Mouse (Mus musculus) spleen, postnatal 36 days (tissue): ENCODE data around the gene Slco3a1.
"Not testable (repeated sequence)": the region's sequence is repeated elsewhere in the genome, so short reads cannot be mapped to it uniquely, and the experiment has no call there.

Experiments used
- DNase-seq, 2 experiments: peaks; one replicate each; pipeline ENCODE4 v3.0.0; 2022; ENCODE audit warnings: low spot score in 2 of 2, mixed read lengths in 1 of 2

The Slco3a1 gene

DNA sequence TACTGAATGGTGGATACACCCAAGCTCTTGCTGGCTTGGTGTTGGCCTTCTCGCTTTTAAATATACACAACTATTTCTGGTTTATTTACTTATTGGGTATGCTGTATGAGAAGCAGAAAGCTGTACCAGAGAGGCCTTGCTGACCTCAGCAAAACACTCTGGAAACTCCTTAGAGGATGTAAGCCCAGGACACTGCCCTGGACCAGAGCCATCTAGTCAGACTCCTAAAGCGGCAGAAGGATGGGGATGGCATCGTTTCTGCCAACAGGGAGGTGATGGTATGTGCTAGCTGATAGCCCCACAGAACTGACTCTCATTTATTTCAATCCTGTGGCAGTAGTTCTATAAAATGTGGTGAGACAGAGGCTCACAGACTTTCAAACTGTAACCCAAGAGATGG, 125.3 kb downstream of the Slco3a1 start:
- DNase-seq = no peak

DNA sequence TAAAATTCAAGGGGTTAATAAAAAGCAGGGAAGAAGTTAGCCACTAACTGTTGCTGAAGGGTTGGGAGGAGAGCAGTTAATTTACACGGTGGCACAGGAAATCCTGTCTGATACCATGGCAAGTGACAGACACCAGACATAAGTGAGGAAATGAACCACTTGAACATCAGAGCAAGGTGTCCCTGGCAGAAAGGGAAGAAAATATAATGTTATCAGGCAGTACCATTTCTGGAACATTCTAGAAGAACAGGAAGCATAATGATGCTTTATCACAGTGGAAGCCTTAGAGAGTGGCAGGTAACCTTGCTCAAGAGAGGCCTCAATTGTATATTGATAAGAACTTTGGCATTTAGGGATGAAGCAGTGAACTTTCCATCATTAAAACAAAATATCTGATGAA, 127.4 kb downstream of the Slco3a1 start:
- no peak for DNase-seq

DNA sequence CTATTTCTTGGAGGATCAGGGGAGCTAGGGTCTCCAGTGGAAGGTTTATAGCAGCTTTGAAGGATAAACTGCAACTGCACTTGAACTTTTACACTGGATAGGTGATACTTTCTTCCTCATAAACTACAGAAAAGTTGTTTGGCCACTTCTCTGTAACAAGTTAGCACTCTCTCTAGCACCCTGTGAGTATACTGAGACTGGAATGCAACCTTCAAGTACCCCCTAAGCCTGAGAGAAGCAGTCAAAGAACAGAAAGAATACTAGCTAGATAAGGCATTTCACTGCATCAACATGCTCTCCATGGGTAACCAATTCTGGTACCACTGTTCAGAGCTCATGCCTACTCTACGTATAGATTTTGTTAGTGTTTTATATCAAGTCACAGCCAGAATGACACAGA, 128.6 kb downstream of the Slco3a1 start:
- DNase-seq = no peak

DNA sequence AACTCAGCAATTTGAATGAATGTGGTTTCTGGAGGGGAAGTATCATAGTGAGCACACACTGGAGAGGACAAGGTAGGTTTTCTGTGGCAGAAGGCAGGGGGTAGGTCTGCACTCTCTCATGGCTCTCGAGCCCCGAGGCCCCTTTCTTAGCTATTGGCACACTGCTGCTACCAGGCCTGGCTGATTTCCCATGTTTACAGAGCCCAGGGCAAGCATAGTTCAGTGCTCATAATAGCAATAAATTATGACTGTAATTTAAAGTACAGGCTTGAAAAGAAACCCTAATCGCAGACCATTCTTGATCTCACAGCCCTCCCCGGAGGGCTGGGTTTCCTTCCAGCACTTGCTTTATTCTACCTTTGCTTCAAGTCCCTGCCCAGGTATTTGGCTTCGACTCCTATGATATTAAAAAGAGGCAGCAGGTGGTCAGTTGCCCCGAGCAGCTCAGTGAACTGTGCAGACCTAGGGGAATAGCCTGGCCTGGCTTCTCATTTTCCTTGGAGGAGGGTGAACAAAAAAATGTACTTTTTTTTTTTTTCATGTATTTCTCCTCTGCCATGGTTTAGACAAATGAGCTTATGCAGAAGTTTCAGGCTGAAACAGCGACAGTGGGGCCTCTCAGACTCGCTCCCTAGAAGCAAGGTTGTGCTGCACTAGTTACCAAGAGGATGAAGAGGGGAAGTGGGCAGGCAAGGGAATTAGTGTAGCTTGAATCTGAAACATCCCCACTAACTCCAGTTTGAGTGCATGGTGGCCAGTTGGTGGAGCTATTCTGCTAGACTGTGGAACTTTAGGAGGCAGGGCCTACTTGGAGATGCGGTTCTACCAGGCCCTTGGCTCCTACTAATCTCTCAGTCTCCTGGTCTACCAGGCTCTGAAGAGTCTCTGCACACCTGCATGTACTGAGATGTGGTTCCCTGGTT, 130.4 kb downstream of the Slco3a1 start:
- no peak for DNase-seq

DNA sequence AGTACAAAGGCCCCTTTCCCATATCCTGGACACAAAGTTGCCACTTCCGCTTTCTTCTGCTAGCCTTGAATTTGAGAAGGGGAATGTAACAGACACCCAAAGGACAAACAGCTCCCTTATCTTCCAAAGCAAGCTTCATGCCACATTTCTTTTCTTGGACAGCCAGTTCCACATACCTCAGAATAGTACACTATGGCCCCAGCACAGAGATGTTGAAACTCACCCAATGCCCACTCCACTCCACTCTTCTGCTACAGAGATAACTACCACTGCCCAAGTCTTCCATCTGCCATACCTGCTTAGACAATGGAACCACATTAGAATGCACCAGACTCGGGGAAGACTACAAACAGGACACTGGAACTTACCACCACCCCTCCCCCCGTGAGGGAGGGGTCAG, 131.3 kb downstream of the Slco3a1 start:
- DNase-seq = no peak

DNA sequence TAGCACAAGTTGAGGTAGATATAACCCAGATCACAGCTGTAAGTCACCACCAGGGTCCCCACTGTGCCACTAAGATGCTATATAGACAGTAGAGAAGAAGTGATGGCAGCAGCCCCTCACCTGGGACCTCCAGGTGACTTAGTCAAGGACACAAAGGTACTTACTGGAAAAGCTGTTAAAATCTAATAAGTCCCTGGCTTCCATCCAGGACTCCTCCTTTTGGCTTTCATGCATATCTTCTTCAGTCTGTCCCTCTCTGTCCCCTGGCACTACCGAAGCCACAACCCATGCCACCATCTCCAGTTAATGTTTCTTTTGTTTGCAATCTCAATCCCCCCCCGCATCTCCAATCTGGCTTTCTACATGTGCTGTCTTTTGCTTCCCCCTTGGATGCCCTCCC, 131.8 kb downstream of the Slco3a1 start:
- no peak for DNase-seq

DNA sequence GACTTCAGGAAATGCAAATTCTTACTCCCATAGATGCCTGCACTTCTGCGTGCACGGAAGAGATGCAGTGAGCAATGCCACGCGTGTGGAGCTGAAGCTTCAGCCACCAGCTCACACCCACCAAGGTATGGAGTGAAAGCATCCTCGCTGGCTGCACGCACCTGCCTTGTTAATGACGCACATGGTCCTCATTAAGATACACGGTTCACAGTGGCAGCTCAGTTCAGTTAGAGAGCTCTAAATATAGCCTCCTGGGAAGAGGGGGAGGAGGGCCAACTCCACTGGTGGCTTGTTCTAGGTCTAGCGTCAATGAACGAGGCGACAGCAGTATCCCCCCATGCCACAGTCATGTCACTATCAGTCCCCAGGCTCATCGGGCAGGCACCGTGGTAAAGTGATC, 132.6 kb downstream of the Slco3a1 start:
- DNase-seq = no peak

DNA sequence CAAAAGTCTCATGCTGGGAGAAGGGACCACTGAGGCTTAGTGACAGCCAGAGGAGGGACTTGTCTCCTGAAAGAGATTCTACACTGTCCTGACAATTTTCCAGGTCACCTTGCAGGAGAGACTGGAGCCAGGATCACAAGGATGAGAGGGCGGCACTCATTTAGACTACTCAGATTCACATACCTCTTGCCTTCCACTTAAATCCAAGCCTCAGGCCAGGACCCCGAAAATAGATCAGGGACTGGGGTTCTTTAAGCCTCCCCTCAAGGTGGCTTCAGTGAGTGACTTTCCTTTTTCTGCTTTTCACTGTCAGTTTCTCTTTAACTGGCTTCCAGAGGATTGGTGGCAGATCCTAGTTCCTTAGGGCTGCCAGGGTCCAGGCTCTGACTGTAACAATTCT, 133.0 kb downstream of the Slco3a1 start:
- no peak for DNase-seq

DNA sequence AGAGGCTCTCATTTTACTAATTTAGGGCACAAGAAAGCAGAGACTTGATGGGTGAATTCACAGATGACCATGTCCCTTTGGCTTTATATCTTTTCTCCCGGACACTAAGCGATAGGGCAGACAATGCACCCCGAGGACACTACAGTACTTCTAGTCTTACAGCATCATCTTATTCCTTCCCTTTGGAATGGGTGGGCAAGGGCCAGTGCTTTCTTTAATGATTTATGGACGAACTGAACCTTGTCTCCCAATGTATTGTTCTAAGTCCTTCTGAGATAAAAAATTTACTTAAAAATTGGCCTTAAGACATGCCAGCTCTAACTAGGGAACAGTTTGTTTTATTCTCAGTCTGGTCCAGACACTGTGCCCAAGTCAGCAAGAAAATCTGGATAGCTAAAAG, 134.9 kb downstream of the Slco3a1 start:
- no peak for DNase-seq

DNA sequence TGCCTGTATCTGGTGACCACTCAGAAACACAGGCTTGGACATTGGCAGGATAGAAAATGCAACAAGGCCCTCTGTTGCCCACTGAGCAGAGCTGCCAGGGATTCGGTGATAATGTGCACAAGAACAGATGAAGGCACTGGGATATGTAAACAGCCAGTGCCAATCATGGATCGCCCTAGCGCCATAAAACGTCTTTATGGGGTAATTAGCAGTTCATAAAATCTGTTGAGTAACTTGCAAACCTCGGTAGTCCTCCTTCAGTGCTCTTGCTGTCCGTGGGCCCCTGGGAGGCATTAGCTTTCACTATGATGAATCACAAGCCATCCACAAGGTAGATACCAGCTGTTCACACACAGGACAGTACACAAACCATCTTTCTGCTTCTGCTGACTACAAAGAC, 137.6 kb downstream of the Slco3a1 start:
- DNase-seq = no peak

DNA sequence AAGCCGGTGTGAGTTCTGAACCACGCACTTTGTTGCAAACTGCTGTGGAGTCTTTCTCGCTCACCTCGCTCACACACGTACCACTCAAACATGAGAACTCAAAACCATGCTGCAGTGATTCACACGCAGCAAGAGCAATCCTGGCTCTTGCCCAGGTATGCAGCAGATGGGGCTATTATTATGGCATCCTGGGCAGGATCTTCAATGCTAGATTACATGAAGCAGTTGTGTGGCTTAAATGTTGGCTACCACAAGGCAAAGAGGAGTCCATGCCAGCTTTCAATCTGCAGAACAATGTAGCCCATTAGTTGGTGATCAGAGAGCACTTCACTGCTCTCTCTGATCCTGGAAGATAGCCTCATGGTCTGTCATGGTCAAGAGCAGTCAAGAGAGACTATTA, 139.3 kb downstream of the Slco3a1 start:
- no peak for DNase-seq

DNA sequence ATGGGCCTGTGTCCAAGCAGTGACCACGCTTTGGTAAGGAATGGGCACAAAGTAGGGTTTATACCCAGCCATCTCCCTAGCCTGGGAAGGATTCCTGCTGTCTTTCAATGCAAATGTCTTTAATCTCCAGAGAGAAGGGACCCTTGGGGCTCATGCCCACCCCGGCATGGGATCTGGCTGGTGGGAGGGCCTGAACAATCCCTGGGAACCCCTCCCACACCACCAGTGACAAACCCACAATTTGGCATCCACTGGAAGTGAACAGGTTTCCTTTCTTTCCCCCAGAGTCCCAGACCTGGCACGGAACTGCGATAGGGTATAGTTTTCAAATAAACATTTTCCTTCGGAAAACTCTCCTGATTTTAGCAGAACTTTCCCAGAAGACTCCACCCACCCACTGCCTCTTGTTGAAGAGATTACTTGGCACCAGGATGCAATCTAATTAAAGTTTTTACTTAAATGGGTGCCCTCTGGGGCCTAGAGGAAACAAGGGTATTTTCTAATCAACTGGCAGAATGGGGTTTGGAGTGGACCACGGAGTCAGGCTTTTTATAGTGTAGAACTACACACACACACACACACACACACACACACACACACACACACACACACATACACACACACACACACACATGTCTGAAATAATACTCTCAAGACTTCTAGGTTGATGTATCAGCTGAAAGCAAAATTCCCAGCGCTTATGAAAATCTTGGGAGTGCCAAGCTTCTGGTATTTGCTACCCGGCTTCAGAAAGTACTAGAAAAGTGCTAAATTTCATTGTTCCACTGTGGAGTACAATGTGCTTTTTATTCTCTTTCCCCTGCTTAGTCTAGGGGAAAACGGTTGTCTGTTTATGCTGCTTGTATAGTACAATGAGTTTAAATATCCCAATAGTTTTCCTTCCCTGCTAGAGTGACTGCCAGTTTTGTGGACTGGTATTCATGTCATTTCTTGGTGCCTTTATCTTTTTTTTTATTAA, 140.6 kb downstream of the Slco3a1 start:
- DNase-seq = no peak

DNA sequence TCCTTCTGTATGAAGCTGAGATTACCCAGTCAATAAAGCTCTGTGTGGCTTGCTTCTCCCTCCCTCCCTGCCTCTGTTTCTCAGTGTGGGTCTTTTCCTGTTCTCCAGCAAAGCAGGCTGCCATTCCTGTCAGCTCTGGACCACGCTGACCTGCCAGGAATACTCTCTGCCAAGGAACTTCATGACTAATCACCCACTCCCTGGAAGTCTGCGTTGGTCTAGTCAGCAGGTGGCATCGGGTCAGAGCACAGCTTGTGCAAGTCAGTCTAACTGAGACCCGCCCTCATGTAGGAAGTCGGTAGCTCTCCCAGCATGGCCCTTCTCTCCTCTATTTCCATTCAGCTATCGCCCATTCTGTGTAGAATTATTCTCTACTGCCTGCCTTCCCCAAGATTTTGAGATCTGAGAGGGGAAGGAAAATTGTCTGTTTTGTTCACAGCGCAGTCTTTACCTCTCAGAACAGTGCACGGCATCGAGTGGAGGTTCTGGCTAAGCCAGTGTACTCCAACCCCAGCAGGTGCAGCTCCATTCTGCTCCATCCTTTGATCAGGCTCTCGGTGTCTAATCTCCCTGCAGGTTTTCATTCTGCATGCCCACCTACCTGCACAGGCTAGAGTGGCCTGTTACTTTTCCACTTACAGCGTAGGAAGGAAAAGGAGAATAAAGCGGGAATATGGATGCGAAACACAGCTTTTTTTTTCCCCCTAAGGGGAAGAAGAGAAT, 145.8 kb downstream of the Slco3a1 start:
- DNase-seq = no peak

DNA sequence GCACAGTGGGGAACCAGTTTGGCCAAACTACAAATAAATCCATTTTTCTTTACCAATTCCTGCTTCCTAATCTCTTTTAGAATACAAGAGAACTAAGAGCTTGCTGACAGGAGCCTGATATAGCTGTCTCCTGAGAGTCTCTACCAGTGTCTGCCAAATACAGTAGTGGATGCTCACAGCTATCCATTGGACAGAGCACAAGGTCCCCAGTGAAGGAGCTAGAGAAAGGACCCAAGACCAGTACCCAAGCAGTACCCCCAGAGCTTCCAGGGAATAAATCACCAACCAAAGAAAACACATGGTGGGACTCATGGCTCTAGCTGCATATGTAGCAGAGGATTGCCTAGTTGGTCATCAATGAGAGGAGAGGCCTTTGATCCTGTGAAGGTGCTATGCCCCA, 146.7 kb downstream of the Slco3a1 start:
- DNase-seq = not testable (repeated sequence)

DNA sequence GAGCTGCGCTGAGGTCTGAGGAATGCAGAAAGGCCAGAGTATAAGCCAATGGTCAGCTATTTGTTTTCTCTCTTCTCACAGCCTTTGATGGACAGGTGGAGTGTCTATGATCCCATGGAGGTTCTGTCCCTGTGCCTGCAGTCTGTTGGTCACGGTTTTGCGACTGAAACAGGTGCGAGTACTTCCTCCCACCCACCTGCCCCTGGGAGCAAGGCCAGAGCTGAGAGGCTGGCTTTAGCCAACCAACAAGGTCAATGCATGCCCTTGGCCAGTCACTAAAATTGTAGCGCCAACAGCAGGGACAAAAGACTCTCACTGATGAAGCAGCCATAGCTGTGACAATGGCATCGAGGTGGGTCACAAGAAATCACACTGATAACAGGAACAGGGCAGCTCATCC, 154.9 kb downstream of the Slco3a1 start:
- no peak for DNase-seq

DNA sequence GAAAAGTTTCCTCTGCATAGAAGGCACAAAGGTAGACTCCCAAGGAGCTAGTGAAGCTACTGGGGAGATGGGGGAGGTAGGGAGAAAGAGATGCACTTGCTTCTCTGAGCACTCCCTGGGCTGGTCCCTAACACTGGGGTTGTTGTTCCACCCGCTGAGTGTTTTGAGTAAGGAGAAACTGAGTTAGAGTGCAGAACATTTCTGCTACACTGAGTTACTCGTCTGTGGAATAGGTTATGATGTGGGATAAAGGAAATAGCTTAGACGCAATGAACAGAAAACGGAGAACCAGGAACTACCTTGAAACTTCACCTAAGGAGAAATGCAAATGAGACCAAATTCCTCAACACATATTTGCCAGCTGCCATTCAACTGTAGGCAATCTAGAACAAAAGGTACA, 155.4 kb downstream of the Slco3a1 start:
- DNase-seq = no peak

DNA sequence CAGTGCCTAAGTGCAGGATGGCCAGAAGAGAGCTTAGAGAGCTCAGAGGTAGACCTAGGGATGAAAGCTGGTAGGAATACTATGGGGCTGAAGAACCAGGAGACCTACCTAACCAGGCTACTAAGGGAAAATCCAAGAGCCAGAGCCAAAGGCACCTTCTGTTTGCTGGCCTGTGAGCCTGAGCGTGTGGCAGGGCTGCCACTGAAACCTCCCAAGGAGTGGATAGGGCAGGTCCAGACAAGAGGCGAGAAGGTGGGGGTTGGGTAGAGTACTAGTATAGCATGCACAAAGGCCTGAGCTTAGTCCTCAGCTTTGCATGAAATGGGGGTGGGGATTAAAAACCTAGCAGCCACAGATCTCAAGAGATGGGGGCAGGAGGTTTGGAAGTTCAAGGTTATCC, 156.3 kb downstream of the Slco3a1 start:
- DNase-seq = no peak

DNA sequence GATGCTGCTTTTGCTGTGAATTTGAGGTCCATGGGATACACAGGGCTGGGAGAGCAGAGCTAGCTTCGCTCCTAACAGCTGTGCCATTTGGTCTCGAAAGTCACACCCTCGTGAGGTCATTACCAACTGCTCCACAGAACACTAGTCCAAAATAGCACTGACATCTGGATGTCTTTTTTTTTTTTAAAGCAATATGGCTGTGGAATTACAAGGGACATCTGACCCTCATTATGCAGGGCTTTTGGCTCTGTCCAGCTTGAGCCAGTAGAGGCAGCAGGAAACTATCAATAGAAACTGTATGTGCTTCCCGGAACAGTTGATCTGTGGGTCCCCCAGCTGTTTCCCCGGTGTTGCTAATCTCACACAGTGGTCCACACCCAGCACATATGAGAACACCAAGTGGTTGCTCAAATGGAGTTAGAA, 163.1 kb downstream of the Slco3a1 start:
- no peak for DNase-seq

DNA sequence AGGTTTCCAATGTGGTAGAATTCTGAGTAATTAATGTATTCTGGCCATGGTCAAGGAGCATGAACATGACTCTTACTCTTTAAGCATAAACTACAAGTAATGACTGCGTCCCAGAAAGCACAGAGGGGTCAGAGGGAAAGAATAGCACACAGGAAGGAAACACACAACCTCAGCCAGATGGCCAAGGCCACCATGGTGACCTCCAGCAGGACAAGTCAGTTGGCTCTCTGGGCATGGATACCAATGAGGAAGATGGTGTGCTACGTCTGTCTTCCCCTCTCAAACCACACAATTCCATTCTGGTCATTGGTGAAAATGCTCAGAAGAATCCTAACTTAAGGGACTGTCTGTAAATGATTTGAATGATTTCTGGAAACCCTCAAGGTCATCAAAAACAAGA, 165.0 kb downstream of the Slco3a1 start:
- no peak for DNase-seq

DNA sequence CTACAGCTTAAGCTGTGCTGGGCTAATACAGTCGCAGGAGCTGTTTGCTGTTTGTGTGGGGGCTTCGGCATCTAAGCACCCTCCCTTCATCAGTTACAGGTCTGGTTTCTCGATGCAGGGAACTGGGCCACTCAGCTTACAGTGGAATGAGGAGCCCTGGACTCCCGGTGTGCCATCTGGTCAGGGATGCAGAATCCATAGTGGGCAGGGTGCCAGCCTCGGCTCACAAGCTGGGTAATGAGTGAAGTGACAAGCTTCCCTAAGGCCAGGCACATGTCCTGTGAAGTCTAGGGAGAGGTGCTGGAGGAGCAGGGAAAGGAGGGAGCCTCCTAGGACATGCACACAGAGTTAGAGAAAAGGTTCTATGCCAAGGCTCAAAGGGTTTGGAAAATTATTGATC, 168.3 kb downstream of the Slco3a1 start:
- no peak for DNase-seq

DNA sequence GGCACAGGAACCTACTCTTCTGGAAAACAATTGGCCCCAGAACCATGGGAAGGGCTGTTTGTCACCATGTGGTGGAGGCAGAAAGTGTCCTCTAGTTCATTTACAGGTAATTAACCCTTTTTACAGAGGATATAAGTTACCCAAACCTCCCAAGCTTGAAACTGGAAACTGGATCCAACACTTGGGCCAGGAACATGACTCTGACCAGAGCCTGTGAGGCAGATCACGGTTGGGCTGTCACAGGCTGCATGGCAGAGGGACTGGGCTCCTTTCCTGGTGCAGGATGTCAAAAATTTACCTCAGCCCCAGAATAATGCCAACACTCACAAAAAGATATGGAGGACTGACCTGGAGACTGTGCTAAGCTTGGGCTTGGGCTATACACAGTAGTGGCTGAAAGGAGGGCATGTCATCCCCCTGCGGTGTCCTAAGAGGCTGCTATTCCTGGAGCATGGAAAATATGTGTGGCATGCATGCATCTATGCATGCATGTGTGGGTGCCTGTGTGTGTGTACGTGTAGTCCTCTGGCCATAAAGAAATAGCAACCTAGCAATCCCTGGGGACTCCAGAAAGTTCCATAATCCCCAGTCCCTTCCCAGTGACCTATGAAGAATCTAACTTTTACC, 171.4 kb downstream of the Slco3a1 start:
- DNase-seq = no peak

DNA sequence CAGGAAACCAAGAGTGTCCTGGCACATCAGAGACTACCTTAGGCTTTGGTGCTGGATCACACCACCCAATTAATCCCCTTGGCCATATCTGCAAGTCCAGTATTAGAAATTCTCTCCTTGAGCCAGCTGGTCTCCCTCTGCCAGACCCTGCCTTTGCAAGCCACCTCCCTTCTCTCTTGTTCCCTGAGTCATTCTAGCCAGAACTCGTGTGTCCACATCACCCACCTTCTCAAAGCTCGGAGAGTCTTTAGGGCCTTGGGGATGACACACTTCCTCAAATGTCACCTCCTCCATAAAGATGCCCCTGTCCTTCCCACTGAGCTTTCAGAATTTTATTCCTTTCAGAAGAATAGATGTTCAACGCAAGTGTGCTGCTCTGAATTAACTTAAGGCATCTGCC, 172.3 kb downstream of the Slco3a1 start:
- DNase-seq = no peak
